Mouse (Mus musculus): Measurements from ENCODE around the gene Trmt61a.

Trmt61a gene

GRCm38 (mm10) chr12:111672581-111672980 lies 5.3 kb upstream of the Trmt61a start:
- no peak for DNase-seq (ENCODE audit: low spot score)

GRCm38 (mm10) chr12:111674850-111675486 lies 2.9 kb upstream of the Trmt61a start:
- no peak for DNase-seq (ENCODE audit: low spot score)

- DNase-seq (ENCODE audit: low spot score), result no peak
Measured at GRCm38 (mm10) chr12:111675797-111676580, 1.9 kb upstream of the Trmt61a start.

- no peak for DNase-seq (ENCODE audit: low spot score)
Measured at GRCm38 (mm10) chr12:111677421-111677820, 484 bp upstream of the Trmt61a start.

GRCm38 (mm10) chr12:111678670-111678933 lies 697 bp downstream of the Trmt61a start:
- no peak for DNase-seq (ENCODE audit: low spot score)

GRCm38 (mm10) chr12:111678997-111679396 lies 1.1 kb downstream of the Trmt61a start:
- DNase-seq (ENCODE audit: low spot score), result no peak

GRCm38 (mm10) chr12:111680661-111681060 lies 2.8 kb downstream of the Trmt61a start:
- DNase-seq (ENCODE audit: low spot score), result no peak

GRCm38 (mm10) chr12:111681305-111681704 lies 3.4 kb downstream of the Trmt61a start:
- DNase-seq (ENCODE audit: low spot score), result no peak

GRCm38 (mm10) chr12:111682003-111682402 lies 4.1 kb downstream of the Trmt61a start:
- no peak for DNase-seq (ENCODE audit: low spot score)

GRCm38 (mm10) chr12:111682806-111683205 lies 4.9 kb downstream of the Trmt61a start:
- DNase-seq (ENCODE audit: low spot score), result no peak

GRCm38 (mm10) chr12:111686390-111686789 lies 8.5 kb downstream of the Trmt61a start:
- DNase-seq (ENCODE audit: low spot score), result no peak

- DNase-seq (ENCODE audit: low spot score), result peak; percentile 76
Measured at GRCm38 (mm10) chr12:111687350-111688068, 9.6 kb downstream of the Trmt61a start.

- peak; percentile 59 for DNase-seq (ENCODE audit: low spot score)
Measured at GRCm38 (mm10) chr12:111688069-111688428, 10.1 kb downstream of the Trmt61a start.

GRCm38 (mm10) chr12:111689426-111689825 lies 11.5 kb downstream of the Trmt61a start:
- DNase-seq (ENCODE audit: low spot score), result no peak

GRCm38 (mm10) chr12:111691346-111691872 lies 13.5 kb downstream of the Trmt61a start:
- DNase-seq (ENCODE audit: low spot score), result peak; percentile 82

- DNase-seq (ENCODE audit: low spot score), result no peak
Measured at GRCm38 (mm10) chr12:111692899-111693298, 15.0 kb downstream of the Trmt61a start.

GRCm38 (mm10) chr12:111693341-111694270 lies 15.7 kb downstream of the Trmt61a start:
- DNase-seq (ENCODE audit: low spot score), result peak; percentile 91

GRCm38 (mm10) chr12:111694271-111694781 lies 16.4 kb downstream of the Trmt61a start:
- no peak for DNase-seq (ENCODE audit: low spot score)

- peak; percentile 79 for DNase-seq (ENCODE audit: low spot score)
Measured at GRCm38 (mm10) chr12:111694880-111695804, 17.2 kb downstream of the Trmt61a start.

GRCm38 (mm10) chr12:111696239-111696638 lies 18.3 kb downstream of the Trmt61a start:
- peak; percentile 90 for DNase-seq (ENCODE audit: low spot score)
